Mouse (Mus musculus) forebrain, embryonic 14.5 days (tissue): ENCODE data around the gene Hoxc12. TPM values are rescaled to one million over a fixed set of nuclear protein-coding genes. Genes with fewer than 3 reads are reported as not detected.

Experiments used
- ATAC-seq: fragments of 200-750 bp; cut with Nextera tagmentation; 2 replicates; pipeline ENCODE4 v1.8.0; 2017; ENCODE audit warnings: mild to moderate bottlenecking, moderate library complexity
- DNase-seq: peaks from one replicate; pipeline ENCODE4 v3.0.0-alpha.2; 2015; ENCODE audit warnings: low spot score
- H3K27ac ChIP-seq: fragments of 300-500 bp; sonication (generic); 2 replicates; pipeline ENCODE4 v1.5.1; 2014; ENCODE audit warnings: low read depth, mild to moderate bottlenecking, control low read depth, low read length, moderate library complexity
- H3K27me3 ChIP-seq: fragments of 300-500 bp; sonication (generic); replicated peaks from 2 replicates; pipeline ENCODE4 v1.6.1; 2014; ENCODE audit warnings: low read length, control low read depth, mixed read lengths; ENCODE audit not compliant: control insufficient read depth, insufficient read depth
- H3K36me3 ChIP-seq: fragments of 300-500 bp; sonication (generic); 2 replicates; pipeline ENCODE4 v1.6.1; 2014; ENCODE audit warnings: low read length, control low read depth; ENCODE audit not compliant: control insufficient read depth, insufficient read depth
- H3K4me1 ChIP-seq: fragments of 300-500 bp; sonication (generic); 2 replicates; pipeline ENCODE4 v1.6.1; 2014; ENCODE audit warnings: antibody characterized with exemption, low read length, control low read depth; ENCODE audit not compliant: control insufficient read depth, insufficient read depth
- H3K4me2 ChIP-seq: fragments of 300-500 bp; sonication (generic); 2 replicates; pipeline ENCODE4 v1.6.1; 2014; ENCODE audit warnings: mild to moderate bottlenecking, control low read depth, low read length
- H3K4me3 ChIP-seq: fragments of 300-500 bp; sonication (generic); 2 replicates; pipeline ENCODE4 v1.5.1; 2014; ENCODE audit warnings: low read depth, low read length, control low read depth
- H3K9ac ChIP-seq: fragments of 300-500 bp; sonication (generic); 2 replicates; pipeline ENCODE4 v1.6.1; 2014; ENCODE audit warnings: mild to moderate bottlenecking, low read length, control low read depth, moderate library complexity
- H3K9me3 ChIP-seq: fragments of 300-500 bp; sonication (generic); replicated peaks from 2 replicates; pipeline ENCODE4 v1.6.1; 2016; ENCODE audit warnings: low read length, control low read depth, mixed read lengths; ENCODE audit not compliant: control insufficient read depth
- WGBS: fragments of 180-500 bp; shearing (Covaris S2); extraction: QIAGEN DNeasy Blood & Tissue Kit; methylation state at CpG from one replicate; pipeline ENCODE4 v1.1.7; 2014; 5-methylcytosine and 5-hydroxymethylcytosine counted together
- polyA plus RNA-seq: library from polyadenylated mRNA; unstranded; fragments of >200 nt; fragmentation: Nextera tagmentation; extraction: Ambion mirVana; gene quantifications from 2 replicates; pipeline ENCODE4 v1.2.1, GENCODE M21; 2014

The Hoxc12 gene
- polyA plus RNA-seq, 1 experiment from 2014 or later, result not detected

GRCm38 (mm10) chr15:102918611-102919265, 17.8 kb upstream of the Hoxc12 start:
- 1% methylated on average over 7 of the region's 7 CpGs for WGBS
- no peak overlapping the region for H3K9ac ChIP-seq
- H3K4me1 ChIP-seq, result no peaks in the 10 kb centered on the region
- ATAC-seq (no peak), DNase-seq (no peak)
- no peak overlapping the region for H3K4me3 ChIP-seq
- no peak overlapping the region for H3K4me2 ChIP-seq
- H3K27me3 ChIP-seq, result peaks cover 94% of the 10 kb centered on the region
- H3K9me3 ChIP-seq, result no peaks in the 10 kb centered on the region
- no peak overlapping the region for H3K27ac ChIP-seq
- no peaks in the 10 kb centered on the region for H3K36me3 ChIP-seq

- Histone ChIP-seq H3K9me3 (no peaks in the 10 kb centered on the region), H3K4me2 (no peak overlapping the region), H3K27me3 (peaks cover 97% of the 10 kb centered on the region), H3K4me1 (no peaks in the 10 kb centered on the region), H3K4me3 (no peak overlapping the region), H3K9ac (no peak overlapping the region), H3K36me3 (no peaks in the 10 kb centered on the region), H3K27ac (no peak overlapping the region)
- DNase-seq, result no peak
- ATAC-seq, result no peak
- 2% methylated on average over 12 of the region's 12 CpGs for WGBS
These were observed 17.0 kb upstream of the Hoxc12 start for GRCm38 (mm10) chr15:102919336-102920180.

- no peak overlapping the region for H3K9ac ChIP-seq
- H3K4me2 ChIP-seq, result peak overlapping the region; percentile 32; the same call in 1 of the 2 replicates
- ATAC-seq, result peak; percentile 88
- no peak overlapping the region for H3K4me3 ChIP-seq
- H3K36me3 ChIP-seq, result no peaks in the 10 kb centered on the region
- H3K27me3 ChIP-seq, result peaks cover 99% of the 10 kb centered on the region
- H3K9me3 ChIP-seq, result no peaks in the 10 kb centered on the region
- H3K4me1 ChIP-seq, result no peaks in the 10 kb centered on the region
- H3K27ac ChIP-seq, result no peak overlapping the region
- WGBS, result 0% methylated on average over 17 of the region's 20 CpGs
- peak; percentile 70 for DNase-seq
These were observed 15.9 kb upstream of the Hoxc12 start for GRCm38 (mm10) chr15:102920619-102921018.

GRCm38 (mm10) chr15:102921053-102922011, 15.2 kb upstream of the Hoxc12 start, which contains the start of gene Hoxc13:
Gene Hoxc13 (plus strand): TSS chr15:102921103.
- peak; percentile 62 for ATAC-seq
- Histone ChIP-seq H3K27me3 (peaks cover 99% of the 10 kb centered on the region), H3K9ac (no peak within 1 kb of the TSS), H3K4me1 (no peaks in the 10 kb centered on the region), H3K9me3 (no peaks in the 10 kb centered on the region), H3K4me2 (peak within 1 kb of the TSS; percentile 32; the same call in 1 of the 2 replicates), H3K36me3 (no peaks in the 10 kb centered on the region), H3K4me3 (peak within 1 kb of the TSS; percentile 10; the same call in 1 of the 2 replicates), H3K27ac (no peak within 1 kb of the TSS)
- 1% methylated on average over 77 of the region's 88 CpGs for WGBS
- DNase-seq, result no peak

GRCm38 (mm10) chr15:102922012-102922362, 14.6 kb upstream of the Hoxc12 start:
- Histone ChIP-seq H3K36me3 (no peaks in the 10 kb centered on the region), H3K9ac (no peak overlapping the region), H3K4me3 (no peak overlapping the region), H3K27ac (no peak overlapping the region), H3K4me2 (no peak overlapping the region), H3K9me3 (no peaks in the 10 kb centered on the region), H3K27me3 (peaks cover 99% of the 10 kb centered on the region), H3K4me1 (no peaks in the 10 kb centered on the region)
- ATAC-seq (peak; percentile 10; the same call in 1 of the 2 replicates), DNase-seq (no peak)
- WGBS, result under 1% methylated on average over 24 of the region's 24 CpGs

- H3K4me2 ChIP-seq, result no peak overlapping the region
- no peaks in the 10 kb centered on the region for H3K9me3 ChIP-seq
- H3K36me3 ChIP-seq, result no peaks in the 10 kb centered on the region
- WGBS, result 8% methylated on average over 6 of the region's 6 CpGs
- no peak overlapping the region for H3K9ac ChIP-seq
- no peak for DNase-seq
- H3K27ac ChIP-seq, result no peak overlapping the region
- H3K27me3 ChIP-seq, result peaks cover 98% of the 10 kb centered on the region
- H3K4me3 ChIP-seq, result no peak overlapping the region
- ATAC-seq, result no peak
- no peaks in the 10 kb centered on the region for H3K4me1 ChIP-seq
These were observed 13.7 kb upstream of the Hoxc12 start for GRCm38 (mm10) chr15:102922636-102923500.

GRCm38 (mm10) chr15:102927032-102927645, 9.4 kb upstream of the Hoxc12 start:
- peaks cover 98% of the 10 kb centered on the region for H3K27me3 ChIP-seq
- no peaks in the 10 kb centered on the region for H3K4me1 ChIP-seq
- H3K9me3 ChIP-seq, result no peaks in the 10 kb centered on the region
- under 1% methylated on average over 40 of the region's 40 CpGs for whole genome bisulfite sequencing
- DNase-seq, result no peak
- no peak for ATAC-seq
- no peaks in the 10 kb centered on the region for H3K36me3 ChIP-seq
- H3K9ac ChIP-seq, result no peak overlapping the region
- H3K4me3 ChIP-seq, result no peak overlapping the region
- H3K4me2 ChIP-seq, result no peak overlapping the region
- H3K27ac ChIP-seq, result no peak overlapping the region
